Mouse (Mus musculus): ENCODE measurements around the gene Gm14569.

DNA sequence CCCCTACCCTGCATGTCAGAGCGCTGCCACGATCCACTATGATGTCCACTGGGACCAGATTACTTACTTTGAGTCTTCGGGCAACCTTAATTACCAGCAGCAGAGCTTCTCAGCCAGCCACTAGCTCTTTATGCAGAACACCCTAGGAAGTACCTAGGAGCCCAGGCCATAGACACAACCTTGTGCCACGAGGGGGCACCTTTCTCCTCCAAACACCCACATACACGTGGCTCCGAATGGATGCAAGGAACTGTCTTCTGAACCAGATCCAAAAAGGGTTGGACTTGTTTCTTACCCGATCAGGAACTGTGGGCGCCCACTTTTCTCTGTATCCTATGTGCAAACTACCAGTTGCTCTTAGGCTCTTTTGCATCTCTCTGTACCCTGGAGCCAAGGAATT is 22.1 kb upstream of the Gm14569 start:
- TF ChIP-seq CTCF (IDR thresholded peaks at IDR 0.05; ENCODE audit: borderline replicate concordance, control insufficient read depth, extremely low read depth, insufficient read depth, low read length, poor library complexity) (no peak), POLR2A (IDR thresholded peaks at IDR 0.05; ENCODE audit: control insufficient read depth, extremely low read depth, insufficient read depth, low read length, poor library complexity) (no peak)
